Mouse (Mus musculus): ENCODE measurements at regions not wholly inside any gene's neighbourhood (a gene's known extent, or its start where the extent isn't known, plus 50 kb on each side); places are given as distances from the start of the nearest gene placed in this dataset.

DNA sequence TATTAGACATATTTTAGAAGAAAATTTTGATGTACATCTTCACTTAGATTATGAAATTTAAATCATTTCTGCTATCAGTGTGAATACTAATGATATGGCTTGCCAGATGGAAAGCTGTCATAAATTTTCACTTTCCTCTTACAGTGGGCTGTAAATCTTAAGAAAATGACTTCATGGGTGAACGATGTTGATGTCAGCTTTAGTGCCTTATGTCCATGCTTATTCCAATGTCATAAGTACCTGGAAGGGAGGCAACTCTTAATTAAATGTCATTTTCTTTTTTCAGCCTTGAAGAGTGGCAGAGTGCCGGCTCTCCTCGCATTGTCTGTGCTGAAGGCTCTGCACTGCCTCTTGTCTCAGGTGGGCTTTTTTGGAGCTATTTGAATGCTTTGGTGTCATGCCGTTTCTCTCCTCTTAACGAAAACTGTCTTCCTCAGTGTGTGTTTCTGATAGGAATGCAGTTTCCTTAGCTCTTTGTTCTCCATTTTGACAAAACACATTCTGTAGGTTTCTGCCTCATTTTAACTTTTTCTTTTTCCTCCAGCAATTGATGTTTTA, 351.6 kb downstream of the Stim2 start:
- TF ChIP-seq CTCF (IDR thresholded peaks at IDR 0.05; ENCODE audit: low read depth, low read length) (no peak), POLR2AphosphoS5 (IDR thresholded peaks at IDR 0.05; ENCODE audit: insufficient replicate concordance, low read depth, low read length) (no peak), GATA1 (IDR thresholded peaks at IDR 0.05; ENCODE audit: borderline replicate concordance, low read length) (no peak), GATA2 (IDR thresholded peaks at IDR 0.05; ENCODE audit: borderline replicate concordance, low read depth, low read length) (no peak), TAL1 (conservative IDR thresholded peaks at IDR 0.05; ENCODE audit: low read depth, low read length) (no peak)

Data from G1E (cell line).